Mouse (Mus musculus) ZHBTc4 (cell line): Measurements from ENCODE around the gene Gnaz.

Source experiments
- DNase-seq: peaks from one replicate; pipeline ENCODE4 v3.0.0-alpha.2; 2011; ENCODE audit warnings: low read depth, low spot score

Gnaz gene

GRCm38 (mm10) chr10:75028743-75029142 is 61.8 kb downstream of the Gnaz start:
- no peak for DNase-seq

- no peak for DNase-seq
Measured at GRCm38 (mm10) chr10:75029677-75030076, 62.7 kb downstream of the Gnaz start.

GRCm38 (mm10) chr10:75030234-75030633 is 63.3 kb downstream of the Gnaz start:
- DNase-seq: no peak

GRCm38 (mm10) chr10:75031345-75032114 is 64.6 kb downstream of the Gnaz start:
- DNase-seq: peak; percentile 68

GRCm38 (mm10) chr10:75032395-75032794 is 65.4 kb downstream of the Gnaz start, which contains the start of gene Rsph14:
Gene Rsph14 (minus strand): TSS chr10:75032586.
- no peak for DNase-seq

- DNase-seq: peak; percentile 97
Measured at GRCm38 (mm10) chr10:75036883-75037379, 70.0 kb downstream of the Gnaz start, which contains the start of gene Rab36. Gene Rab36 (plus strand): TSS chr10:75037058.

- peak; percentile 75 for DNase-seq
Measured at GRCm38 (mm10) chr10:75042060-75042459, 75.1 kb downstream of the Gnaz start.

- DNase-seq: peak; percentile 36
Measured at GRCm38 (mm10) chr10:75044459-75044858, 77.5 kb downstream of the Gnaz start.

GRCm38 (mm10) chr10:75045831-75046230 is 78.9 kb downstream of the Gnaz start:
- no peak for DNase-seq

GRCm38 (mm10) chr10:75048711-75049110 is 81.7 kb downstream of the Gnaz start:
- DNase-seq: no peak

- no peak for DNase-seq
Measured at GRCm38 (mm10) chr10:75051364-75052074, 84.5 kb downstream of the Gnaz start.

GRCm38 (mm10) chr10:75052902-75053301 is 85.9 kb downstream of the Gnaz start:
- no peak for DNase-seq

- DNase-seq: no peak
Measured at GRCm38 (mm10) chr10:75053655-75054054, 86.7 kb downstream of the Gnaz start.

- no peak for DNase-seq
Measured at GRCm38 (mm10) chr10:75054125-75054524, 87.1 kb downstream of the Gnaz start.

GRCm38 (mm10) chr10:75055672-75056071 is 88.7 kb downstream of the Gnaz start:
- DNase-seq: no peak

GRCm38 (mm10) chr10:75056255-75056654 is 89.3 kb downstream of the Gnaz start:
- DNase-seq: no peak

GRCm38 (mm10) chr10:75058336-75058735 is 91.4 kb downstream of the Gnaz start:
- no peak for DNase-seq

GRCm38 (mm10) chr10:75058761-75059395 is 91.9 kb downstream of the Gnaz start:
- peak; percentile 70 for DNase-seq

GRCm38 (mm10) chr10:75059396-75059795 is 92.4 kb downstream of the Gnaz start:
- peak; percentile 86 for DNase-seq

- peak; percentile 84 for DNase-seq
Measured at GRCm38 (mm10) chr10:75060217-75060842, 93.4 kb downstream of the Gnaz start, which contains the start of gene Bcr. Gene Bcr (plus strand): TSS chr10:75060592.

GRCm38 (mm10) chr10:75060843-75061235 is 93.9 kb downstream of the Gnaz start:
- DNase-seq: peak; percentile 55
